Mouse (Mus musculus): ENCODE measurements around the gene Pom121l2. TPM values are rescaled to one million over a fixed set of nuclear protein-coding genes. Genes with fewer than 3 reads are reported as not detected.
"Not testable (repeated sequence)": the region's sequence is repeated elsewhere in the genome, so short reads cannot be mapped to it uniquely, and the experiment has no call there.

Gene Pom121l2
- polyA plus RNA-seq, 1 experiment from 2014 or later, result not detected

GRCm38 (mm10) chr13:22026058-22027031, 45.4 kb downstream of the Pom121l2 start:
- peak overlapping the region; percentile 59 for H3K4me2 ChIP-seq
- under 1% methylated on average over 35 of the region's 35 CpGs for WGBS
- H3K4me3 ChIP-seq (replicated peaks), result peak overlapping the region; percentile 47
- peak overlapping the region; percentile 56 for H3K9ac ChIP-seq
- H3K4me1 ChIP-seq, result peaks cover 9% of the 10 kb centered on the region; the same call in 1 of the 2 replicates
- ATAC-seq (ENCODE audit: low FRiP score), result peak; percentile 53
- H3K27ac ChIP-seq, result peak overlapping the region; percentile 50; the same call in 1 of the 2 replicates
- H3K27me3 ChIP-seq, result no peaks in the 10 kb centered on the region
- no peaks in the 10 kb centered on the region for H3K9me3 ChIP-seq
- no peaks in the 10 kb centered on the region for H3K36me3 ChIP-seq (replicated peaks)

GRCm38 (mm10) chr13:22028673-22029460, 47.9 kb downstream of the Pom121l2 start:
- H3K4me1 ChIP-seq, result peaks cover 12% of the 10 kb centered on the region
- H3K27me3 ChIP-seq, result no peaks in the 10 kb centered on the region
- H3K4me3 ChIP-seq (replicated peaks), result peak overlapping the region; percentile 50
- ATAC-seq (ENCODE audit: low FRiP score), result peak; percentile 67
- peak overlapping the region; percentile 68 for H3K9ac ChIP-seq
- H3K4me2 ChIP-seq, result peak overlapping the region; percentile 53
- WGBS, result under 1% methylated on average over 40 of the region's 40 CpGs
- no peaks in the 10 kb centered on the region for H3K36me3 ChIP-seq (replicated peaks)
- peak overlapping the region; percentile 83 for H3K27ac ChIP-seq
- no peaks in the 10 kb centered on the region for H3K9me3 ChIP-seq

DNA sequence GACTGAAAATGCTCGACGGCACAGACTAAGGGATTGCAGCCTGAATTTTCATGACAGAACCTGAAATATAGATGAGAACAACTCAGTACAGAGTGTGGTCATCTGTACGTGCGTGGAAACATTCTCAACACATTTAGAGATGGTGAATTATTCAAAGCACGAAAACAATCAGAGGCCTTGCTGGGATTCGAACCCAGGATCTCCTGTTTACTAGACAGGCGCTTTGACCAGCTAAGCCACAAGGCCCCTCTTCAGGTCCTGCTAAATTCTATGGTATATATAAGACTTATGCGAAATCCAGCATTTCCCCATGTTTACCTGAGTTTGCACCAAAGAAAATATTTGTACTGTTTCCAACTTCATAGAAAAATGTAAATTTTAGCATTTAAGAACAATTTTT, 48.9 kb downstream of the Pom121l2 start:
- no peak overlapping the region for H3K27ac ChIP-seq
- H3K27me3 ChIP-seq, result no peaks in the 10 kb centered on the region
- peaks cover 20% of the 10 kb centered on the region for H3K4me1 ChIP-seq
- no peak overlapping the region for H3K9ac ChIP-seq
- 0 out of 2 replicates have a peak overlapping the region, but pooled peaks have one; percentile 53 for H3K4me2 ChIP-seq
- no peaks in the 10 kb centered on the region for H3K36me3 ChIP-seq (replicated peaks)
- no peaks in the 10 kb centered on the region for H3K9me3 ChIP-seq
- no peak overlapping the region for H3K4me3 ChIP-seq (replicated peaks)
- no peak for ATAC-seq (ENCODE audit: low FRiP score)
- WGBS, result 24% methylated on average over 8 of the region's 8 CpGs

DNA sequence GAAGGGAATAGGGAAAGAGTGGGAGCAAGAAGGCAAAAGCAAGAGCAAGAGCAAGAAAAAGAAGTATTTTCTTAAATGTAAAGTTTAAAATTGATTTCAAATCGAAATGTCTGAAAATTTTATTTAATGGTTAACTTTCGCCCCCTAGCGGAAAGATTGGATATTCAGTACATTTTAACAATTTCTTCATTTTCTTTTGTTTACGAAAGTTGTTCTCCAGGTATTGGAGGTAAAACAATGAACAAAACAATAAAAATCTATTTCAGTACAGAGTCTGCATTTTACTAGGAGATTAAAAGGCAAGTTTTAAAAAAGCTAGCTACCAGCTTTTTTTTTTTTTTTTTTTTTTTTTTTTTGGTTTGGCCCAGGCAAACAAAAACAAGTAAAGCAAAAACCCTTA, 49.5 kb downstream of the Pom121l2 start:
- ATAC-seq (ENCODE audit: low FRiP score), result no peak
- no peak overlapping the region for H3K4me2 ChIP-seq
- no peak overlapping the region for H3K27ac ChIP-seq
- H3K27me3 ChIP-seq, result no peaks in the 10 kb centered on the region
- H3K4me1 ChIP-seq, result peaks cover 21% of the 10 kb centered on the region
- 15% methylated on average over 4 of the region's 4 CpGs for WGBS
- H3K9ac ChIP-seq, result no peak overlapping the region
- no peaks in the 10 kb centered on the region for H3K9me3 ChIP-seq
- no peak overlapping the region for H3K4me3 ChIP-seq (replicated peaks)
- no peaks in the 10 kb centered on the region for H3K36me3 ChIP-seq (replicated peaks)

DNA sequence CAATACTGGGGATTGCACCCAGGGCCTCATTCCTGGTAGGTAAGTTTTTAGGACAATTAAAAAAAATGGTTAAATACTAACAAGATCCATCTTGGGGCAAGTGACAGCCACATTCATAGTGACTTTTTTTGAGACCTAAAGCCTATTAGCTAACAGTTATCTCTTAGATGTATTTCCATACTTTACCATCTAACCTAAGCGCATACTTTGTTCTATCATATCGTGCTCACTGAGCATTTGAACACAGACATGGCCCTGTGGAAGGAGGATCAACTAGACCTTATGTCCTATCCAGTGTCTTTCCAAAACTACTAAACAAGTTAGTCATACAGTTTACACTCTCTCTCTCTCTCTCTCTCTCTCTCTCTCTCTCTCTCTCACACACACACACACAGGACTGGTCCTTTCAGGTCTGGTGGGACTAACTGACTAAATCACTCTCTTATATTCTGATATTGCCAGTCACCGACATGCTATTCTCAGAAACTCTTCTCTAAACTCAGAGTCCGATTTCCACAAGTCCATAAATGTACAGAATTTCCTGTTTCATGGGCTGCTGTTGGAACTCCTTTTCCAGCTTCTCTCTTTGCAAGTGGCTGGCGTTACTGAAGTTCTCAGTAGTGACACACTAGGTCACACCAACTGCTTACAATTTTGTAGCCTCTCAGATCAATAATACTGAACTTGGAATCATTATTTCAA, 52.9 kb downstream of the Pom121l2 start:
- WGBS, result 55% methylated on average over 5 of the region's 5 CpGs
- H3K36me3 ChIP-seq (replicated peaks), result no peaks in the 10 kb centered on the region
- no peaks in the 10 kb centered on the region for H3K9me3 ChIP-seq
- H3K9ac ChIP-seq, result peak overlapping the region; percentile 68
- no peak for ATAC-seq (ENCODE audit: low FRiP score)
- peak overlapping the region; percentile 43 for H3K4me3 ChIP-seq (replicated peaks)
- peaks cover 24% of the 10 kb centered on the region for H3K4me1 ChIP-seq
- H3K4me2 ChIP-seq, result peak overlapping the region; percentile 67
- H3K27ac ChIP-seq, result peak overlapping the region; percentile 92
- no peaks in the 10 kb centered on the region for H3K27me3 ChIP-seq

- WGBS, result under 1% methylated on average over 14 of the region's 14 CpGs
- Histone ChIP-seq H3K4me3 (replicated peaks) (peak overlapping the region; percentile 43), H3K9me3 (no peaks in the 10 kb centered on the region), H3K36me3 (replicated peaks) (no peaks in the 10 kb centered on the region), H3K4me1 (peaks cover 24% of the 10 kb centered on the region), H3K9ac (peak overlapping the region; percentile 68), H3K27me3 (no peaks in the 10 kb centered on the region), H3K4me2 (peak overlapping the region; percentile 67), H3K27ac (peak overlapping the region; percentile 92)
- ATAC-seq (ENCODE audit: low FRiP score), result no peak; the same call in none of the 2 replicates
These were observed 53.7 kb downstream of the Pom121l2 start for GRCm38 (mm10) chr13:22034443-22035266.

DNA sequence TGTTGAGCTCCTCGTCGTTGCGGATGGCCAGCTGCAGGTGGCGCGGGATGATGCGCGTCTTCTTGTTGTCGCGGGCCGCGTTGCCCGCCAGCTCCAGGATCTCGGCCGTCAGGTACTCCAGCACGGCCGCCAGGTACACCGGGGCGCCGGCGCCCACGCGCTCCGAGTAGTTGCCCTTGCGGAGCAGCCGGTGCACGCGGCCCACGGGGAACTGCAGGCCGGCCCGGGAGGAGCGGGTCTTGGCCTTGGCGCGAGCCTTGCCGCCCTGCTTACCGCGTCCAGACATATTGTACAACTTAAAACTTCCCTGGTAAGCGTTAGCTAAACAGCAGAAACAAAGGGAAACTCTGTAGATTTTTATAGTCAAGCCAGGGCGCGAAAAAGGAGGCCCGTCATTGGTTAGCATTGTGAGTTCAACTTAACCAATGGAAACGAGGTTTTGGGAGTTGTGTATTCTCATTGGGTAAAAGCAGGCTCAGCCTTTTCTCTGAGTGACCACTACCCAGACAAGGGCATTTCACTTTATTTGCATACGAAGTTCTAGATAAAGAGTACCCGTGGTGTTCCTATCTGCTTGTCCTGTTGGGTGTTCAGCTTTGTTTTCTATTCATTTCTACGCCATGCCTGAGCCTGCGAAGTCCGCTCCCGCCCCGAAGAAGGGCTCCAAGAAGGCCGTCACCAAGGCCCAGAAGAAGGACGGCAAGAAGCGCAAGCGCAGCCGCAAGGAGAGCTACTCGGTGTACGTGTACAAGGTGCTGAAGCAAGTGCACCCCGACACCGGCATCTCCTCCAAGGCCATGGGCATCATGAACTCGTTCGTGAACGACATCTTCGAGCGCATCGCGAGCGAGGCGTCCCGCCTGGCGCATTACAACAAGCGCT, 54.5 kb downstream of the Pom121l2 start, which contains the start of the genes Hist1h2ah and Hist1h2bk:
Gene Hist1h2ah, minus strand, starts transcription at position 302 of the 882 bp plus-strand sequence.
Gene Hist1h2bk, plus strand, starts transcription at position 604 of the 882 bp plus-strand sequence.
- not testable (repeated sequence) for H3K36me3 ChIP-seq (replicated peaks); H3K27me3 ChIP-seq; H3K9me3 ChIP-seq
- Histone ChIP-seq H3K9ac (peak within 1 kb of the TSS; percentile 68), H3K27ac (peak within 1 kb of the TSS; percentile 96), H3K4me1 (peaks cover 29% of the 10 kb centered on the region), H3K4me3 (replicated peaks) (peak within 1 kb of the TSS; percentile 43), H3K4me2 (peak within 1 kb of the TSS; percentile 67)
- WGBS, result under 1% methylated on average over 27 of the region's 69 CpGs
- peak; percentile 98 for ATAC-seq (ENCODE audit: low FRiP score)

DNA sequence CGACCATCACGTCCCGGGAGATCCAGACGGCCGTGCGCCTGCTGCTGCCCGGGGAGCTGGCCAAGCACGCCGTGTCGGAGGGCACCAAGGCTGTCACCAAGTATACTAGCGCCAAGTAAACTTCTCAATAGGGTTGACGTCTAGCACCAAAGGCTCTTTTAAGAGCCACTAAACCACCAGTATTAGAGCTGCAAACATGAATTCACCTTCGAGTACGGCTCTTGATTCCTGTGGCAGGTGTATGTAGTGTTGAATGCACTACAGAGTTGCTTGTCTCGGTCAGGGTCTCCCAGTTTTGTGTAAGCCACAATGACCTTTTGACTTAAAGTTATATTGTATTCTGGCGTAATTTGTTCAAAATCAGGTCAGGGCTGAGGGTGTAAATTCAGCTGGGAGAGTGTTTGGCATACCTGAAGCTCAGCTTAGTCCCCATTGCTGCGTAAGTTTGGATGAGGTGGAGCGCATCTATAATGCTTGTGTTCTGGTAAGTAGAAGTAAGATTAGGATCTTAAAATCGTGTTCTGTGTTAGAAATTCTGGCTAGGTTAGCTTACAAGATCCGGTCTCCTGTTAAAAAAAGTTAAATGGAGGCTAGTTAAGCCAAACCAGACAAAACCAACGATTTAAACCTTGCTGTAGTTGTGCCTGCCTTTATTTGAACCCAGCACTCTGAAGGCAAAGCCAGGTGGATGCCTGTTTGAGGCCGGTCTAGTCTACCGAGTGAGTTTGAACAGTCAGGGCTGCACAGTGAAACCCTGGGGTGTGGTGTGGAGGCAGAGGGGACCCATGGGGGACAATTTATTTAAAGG, 55.4 kb downstream of the Pom121l2 start:
- Histone ChIP-seq H3K9ac (peak overlapping the region; percentile 64), H3K4me1 (peaks cover 32% of the 10 kb centered on the region), H3K27me3 (no peaks in the 10 kb centered on the region), H3K9me3 (no peaks in the 10 kb centered on the region), H3K4me2 (peak overlapping the region; percentile 67), H3K36me3 (replicated peaks) (no peaks in the 10 kb centered on the region), H3K27ac (peak overlapping the region; percentile 96), H3K4me3 (replicated peaks) (peak overlapping the region; percentile 40)
- 1% methylated on average over 21 of the region's 23 CpGs for WGBS
- peak; percentile 15 for ATAC-seq (ENCODE audit: low FRiP score)

DNA sequence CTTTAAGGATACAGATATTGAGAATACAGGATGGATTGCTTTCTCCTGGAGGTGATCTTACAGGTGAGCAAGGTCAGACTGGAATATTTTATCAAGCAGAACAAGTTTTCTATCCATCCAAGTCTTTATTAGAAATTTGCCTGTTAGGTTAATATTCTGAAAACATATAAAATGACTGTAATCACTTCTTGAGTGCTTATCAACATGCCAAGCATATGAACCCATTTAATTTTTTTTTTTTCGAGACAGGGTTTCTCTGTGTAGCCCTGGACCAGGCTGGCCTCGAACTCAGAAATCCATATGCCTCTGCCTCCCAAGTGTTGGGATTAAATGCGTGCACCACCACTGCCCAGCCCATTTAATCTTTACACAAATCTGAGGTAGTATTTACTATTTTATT, 56.0 kb downstream of the Pom121l2 start:
- H3K4me1 ChIP-seq, result peaks cover 33% of the 10 kb centered on the region
- no peaks in the 10 kb centered on the region for H3K36me3 ChIP-seq (replicated peaks)
- peak overlapping the region; percentile 40 for H3K4me3 ChIP-seq (replicated peaks)
- no peaks in the 10 kb centered on the region for H3K9me3 ChIP-seq
- H3K27me3 ChIP-seq, result no peaks in the 10 kb centered on the region
- 59% methylated on average over 3 of the region's 3 CpGs for WGBS
- H3K4me2 ChIP-seq, result peak overlapping the region; percentile 67
- no peak for ATAC-seq (ENCODE audit: low FRiP score)
- peak overlapping the region; percentile 96 for H3K27ac ChIP-seq
- peak overlapping the region; percentile 64 for H3K9ac ChIP-seq

DNA sequence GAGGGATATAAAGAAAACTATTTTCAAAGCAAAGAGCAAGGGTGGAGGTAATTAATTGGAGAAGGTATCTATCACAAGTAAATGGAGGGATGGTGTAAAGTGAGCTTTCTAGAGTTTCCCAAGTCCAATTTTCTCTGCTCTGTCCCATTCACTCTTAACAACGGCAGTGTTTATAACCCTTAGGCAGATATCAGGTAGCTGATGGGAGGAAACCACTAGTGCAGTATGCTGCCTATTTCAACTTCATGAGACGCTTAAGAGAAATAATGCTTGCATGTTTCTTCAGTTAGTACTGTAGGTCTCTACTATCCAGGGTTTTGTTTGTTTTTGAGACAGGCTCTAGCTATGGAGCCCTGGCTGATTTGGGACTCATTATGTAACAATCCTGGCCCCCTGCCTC, 56.4 kb downstream of the Pom121l2 start:
- no peak for ATAC-seq (ENCODE audit: low FRiP score)
- WGBS, result 74% methylated on average over 2 of the region's 2 CpGs
- Histone ChIP-seq H3K9me3 (no peaks in the 10 kb centered on the region), H3K4me1 (peaks cover 37% of the 10 kb centered on the region), H3K27me3 (no peaks in the 10 kb centered on the region), H3K9ac (no peak overlapping the region), H3K27ac (peak overlapping the region; percentile 96), H3K4me3 (replicated peaks) (no peak overlapping the region), H3K4me2 (no peak overlapping the region), H3K36me3 (replicated peaks) (no peaks in the 10 kb centered on the region)
